Mouse (Mus musculus) heart, embryonic 15.5 days (tissue): ENCODE data around the gene Myo18a. TPM values are rescaled to one million over a fixed set of nuclear protein-coding genes. Genes with fewer than 3 reads are reported as not detected.

ENCODE experiments used
- ATAC-seq: fragments of 200-750 bp; cut with Nextera tagmentation; replicated peaks from 2 replicates; pipeline ENCODE4 v1.8.0; 2017; ENCODE audit warnings: low read depth, moderate TSS enrichment; ENCODE audit not compliant: insufficient number of reproducible peaks, insufficient read depth, low FRiP score
- H3K27ac ChIP-seq: fragments of 300-500 bp; sonication (generic); 2 replicates; pipeline ENCODE4 v1.5.1; 2015; ENCODE audit warnings: mild to moderate bottlenecking, inconsistent platforms
- H3K27me3 ChIP-seq: fragments of 300-500 bp; sonication (generic); 2 replicates; pipeline ENCODE4 v1.6.1; 2015; ENCODE audit warnings: inconsistent platforms
- H3K36me3 ChIP-seq: fragments of 300-500 bp; sonication (generic); 2 replicates; pipeline ENCODE4 v1.6.1; 2015; ENCODE audit warnings: mild to moderate bottlenecking, inconsistent platforms
- H3K4me1 ChIP-seq: fragments of 300-500 bp; sonication (generic); replicated peaks from 2 replicates; pipeline ENCODE4 v1.6.1; 2015; ENCODE audit warnings: inconsistent platforms
- H3K4me2 ChIP-seq: fragments of 300-500 bp; sonication (generic); 2 replicates; pipeline ENCODE4 v1.6.1; 2015; ENCODE audit warnings: inconsistent platforms, mild to moderate bottlenecking, moderate library complexity
- H3K4me3 ChIP-seq: fragments of 300-500 bp; sonication (generic); 2 replicates; pipeline ENCODE4 v1.5.1; 2015; ENCODE audit warnings: mild to moderate bottlenecking, inconsistent platforms
- H3K9ac ChIP-seq: fragments of 300-500 bp; sonication (generic); 2 replicates; pipeline ENCODE4 v1.6.1; 2015; ENCODE audit warnings: mild to moderate bottlenecking, inconsistent platforms
- H3K9me3 ChIP-seq: fragments of 300-500 bp; sonication (generic); replicated peaks from 2 replicates; pipeline ENCODE4 v1.6.1; 2016; ENCODE audit warnings: inconsistent platforms
- WGBS: fragments of 180-500 bp; shearing (Covaris S2); methylation state at CpG from one replicate; pipeline ENCODE4 v1.1.7; 2015; ENCODE audit warnings: mixed read lengths; 5-methylcytosine and 5-hydroxymethylcytosine counted together
- polyA plus RNA-seq: library from polyadenylated mRNA; unstranded; fragments of >200 nt; fragmentation: Nextera tagmentation; extraction: Ambion mirVana; gene quantifications from 2 replicates; pipeline ENCODE4 v1.2.1, GENCODE M21; 2015

Myo18a gene
- polyA plus RNA-seq, 1 experiment from 2014 or later, result 107 TPM

DNA sequence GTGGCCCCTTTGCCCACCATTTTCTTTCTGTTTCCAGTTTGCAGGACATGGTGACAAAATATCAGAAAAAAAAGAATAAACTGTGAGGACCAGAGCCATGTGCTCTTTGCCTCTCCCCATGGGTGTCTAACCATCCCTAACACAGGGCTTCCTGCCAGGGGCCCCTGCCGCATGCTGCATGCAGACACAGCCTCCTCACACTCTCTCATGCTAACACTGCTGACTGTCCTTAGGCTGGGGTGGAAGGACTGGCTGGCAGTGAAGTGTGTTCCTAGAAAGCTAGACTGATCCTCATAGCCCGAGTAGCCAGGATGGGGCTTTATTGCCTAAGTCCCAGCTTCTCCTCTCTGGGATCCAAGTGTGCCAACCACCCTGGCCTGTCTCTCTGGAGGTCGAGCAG, 91.6 kb downstream of the Myo18a start:
- no peak overlapping the region for H3K4me3 ChIP-seq
- no peak overlapping the region for H3K4me2 ChIP-seq
- H3K4me1 ChIP-seq, result 0 out of 2 replicates have a peak, but pooled peaks cover 8% of the 10 kb centered on the region
- H3K36me3 ChIP-seq, result peaks cover 88% of the 10 kb centered on the region
- 51% methylated on average over 3 of the region's 3 CpGs for WGBS
- ATAC-seq, result no peak
- peak overlapping the region; percentile 9; the same call in 1 of the 2 replicates for H3K27ac ChIP-seq
- H3K9ac ChIP-seq, result no peak overlapping the region
- no peaks in the 10 kb centered on the region for H3K27me3 ChIP-seq
- no peaks in the 10 kb centered on the region for H3K9me3 ChIP-seq

DNA sequence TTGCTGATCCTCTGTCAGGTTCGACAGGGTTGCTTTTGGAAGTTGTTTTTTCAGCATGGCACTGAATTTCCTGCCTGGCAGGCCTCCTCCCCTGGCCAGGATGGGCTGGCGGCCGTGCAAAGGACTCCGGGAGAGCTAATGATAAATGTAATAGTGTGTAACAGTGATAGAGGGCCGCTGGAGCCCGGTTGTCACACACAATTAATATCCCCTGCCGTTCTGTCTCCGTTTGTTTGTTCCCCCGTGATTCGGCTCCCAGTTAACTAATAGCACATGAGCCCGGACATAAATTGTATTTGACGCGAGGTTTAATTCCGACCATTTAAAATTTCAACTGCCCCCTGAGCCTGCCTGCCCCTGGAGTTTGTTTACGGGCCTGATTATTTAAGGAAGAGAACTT, 92.3 kb downstream of the Myo18a start:
- no peak overlapping the region for H3K4me2 ChIP-seq
- no peak overlapping the region for H3K9ac ChIP-seq
- H3K27me3 ChIP-seq, result no peaks in the 10 kb centered on the region
- H3K9me3 ChIP-seq, result no peaks in the 10 kb centered on the region
- 59% methylated on average over 15 of the region's 15 CpGs for WGBS
- H3K4me1 ChIP-seq, result 0 out of 2 replicates have a peak, but pooled peaks cover 8% of the 10 kb centered on the region
- H3K4me3 ChIP-seq, result no peak overlapping the region
- H3K36me3 ChIP-seq, result peaks cover 88% of the 10 kb centered on the region
- H3K27ac ChIP-seq, result 0 out of 2 replicates have a peak overlapping the region, but pooled peaks have one; percentile 9
- ATAC-seq, result no peak

DNA sequence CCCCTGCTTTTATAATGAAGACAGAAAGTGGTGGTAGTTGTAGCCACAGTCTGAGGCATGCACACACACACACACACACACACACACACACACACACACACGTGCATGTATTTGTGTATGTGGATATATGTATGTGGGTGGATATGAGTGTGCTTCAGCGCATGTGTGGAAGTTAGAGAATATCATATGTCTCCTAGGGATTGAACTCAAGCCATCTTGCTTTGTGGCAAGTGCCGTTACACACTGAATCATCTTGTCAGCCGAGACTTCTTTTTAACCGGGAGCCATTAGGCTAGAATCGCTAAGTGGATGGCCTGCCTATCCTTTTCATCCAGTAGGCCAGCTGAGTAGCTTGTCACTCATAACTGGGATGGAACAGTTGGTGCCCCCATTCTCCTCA, 94.0 kb downstream of the Myo18a start:
- Histone ChIP-seq H3K4me3 (no peak overlapping the region), H3K36me3 (peaks cover 84% of the 10 kb centered on the region), H3K9me3 (no peaks in the 10 kb centered on the region), H3K27ac (no peak overlapping the region), H3K4me1 (no peaks in the 10 kb centered on the region), H3K9ac (no peak overlapping the region), H3K27me3 (no peaks in the 10 kb centered on the region), H3K4me2 (no peak overlapping the region)
- ATAC-seq, result no peak
- 85% methylated on average over 6 of the region's 6 CpGs for WGBS

DNA sequence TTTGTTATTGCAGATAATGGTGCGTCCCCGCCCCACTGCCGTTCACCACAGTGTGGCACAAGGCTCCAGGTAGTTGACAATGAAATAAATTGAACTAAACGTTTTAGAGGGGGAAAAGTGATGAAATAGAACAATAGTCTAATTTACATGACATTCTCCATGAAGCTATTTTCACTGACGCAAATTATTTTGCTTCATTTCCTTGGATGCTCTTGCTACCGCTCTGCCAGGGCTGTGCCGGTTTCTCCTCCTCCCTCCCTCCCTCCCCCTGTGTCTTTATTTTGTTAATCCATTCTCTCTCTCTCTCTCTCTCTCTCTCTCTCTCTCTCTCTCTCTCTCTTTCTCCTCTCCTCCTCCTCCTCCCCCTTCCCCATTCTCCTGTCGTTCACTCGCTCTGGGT, 95.5 kb downstream of the Myo18a start:
- peaks cover 74% of the 10 kb centered on the region for H3K36me3 ChIP-seq
- H3K4me1 ChIP-seq, result no peaks in the 10 kb centered on the region
- H3K27ac ChIP-seq, result no peak overlapping the region
- no peaks in the 10 kb centered on the region for H3K9me3 ChIP-seq
- 69% methylated on average over 9 of the region's 9 CpGs for WGBS
- ATAC-seq, result no peak
- H3K27me3 ChIP-seq, result no peaks in the 10 kb centered on the region
- H3K9ac ChIP-seq, result no peak overlapping the region
- H3K4me2 ChIP-seq, result no peak overlapping the region
- no peak overlapping the region for H3K4me3 ChIP-seq

DNA sequence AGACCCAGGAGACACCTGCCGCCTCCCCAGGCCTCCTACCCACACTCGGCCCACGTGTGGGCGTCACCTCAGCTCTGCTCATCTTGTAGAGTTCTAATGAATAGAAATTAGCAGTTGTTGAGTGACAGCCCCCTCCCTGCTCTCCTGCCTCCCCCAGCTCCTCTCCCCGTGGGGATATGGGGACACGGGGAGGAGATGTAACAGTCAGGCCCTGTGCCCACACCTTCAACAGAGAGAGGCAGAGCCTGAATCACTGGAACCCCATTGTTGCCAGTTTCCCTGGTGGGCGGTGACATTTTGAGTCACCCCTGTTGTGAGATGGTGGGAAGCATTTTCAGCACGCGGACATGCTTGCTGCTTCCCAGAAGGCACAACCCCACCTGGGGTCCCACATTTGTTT, 97.9 kb downstream of the Myo18a start:
- 73% methylated on average over 9 of the region's 9 CpGs for WGBS
- Histone ChIP-seq H3K4me3 (no peak overlapping the region), H3K36me3 (peaks cover 70% of the 10 kb centered on the region)

DNA sequence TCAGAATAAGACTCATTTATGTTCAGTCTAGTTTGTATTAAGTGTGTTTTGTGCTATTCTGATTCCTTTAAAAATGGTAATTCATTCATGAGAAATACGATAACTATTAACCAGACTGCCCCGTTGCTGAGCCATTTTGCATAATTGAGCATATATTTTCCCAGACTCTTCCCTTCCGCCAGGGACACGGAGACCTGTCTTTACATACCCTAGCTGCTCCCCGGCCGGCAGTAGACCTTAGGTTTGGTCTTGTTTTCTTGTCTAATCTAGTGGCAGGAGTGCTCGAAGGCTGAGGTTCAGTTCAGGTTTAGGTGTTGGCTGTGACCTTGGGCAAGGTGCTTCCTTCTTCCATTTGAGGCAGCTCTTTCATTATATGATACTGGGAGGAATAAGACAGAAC, 99.8 kb downstream of the Myo18a start:
- H3K9me3 ChIP-seq, result no peaks in the 10 kb centered on the region
- no peaks in the 10 kb centered on the region for H3K27me3 ChIP-seq
- peaks cover 61% of the 10 kb centered on the region for H3K36me3 ChIP-seq
- H3K9ac ChIP-seq, result no peak overlapping the region
- H3K27ac ChIP-seq, result no peak overlapping the region
- H3K4me1 ChIP-seq, result peaks cover 11% of the 10 kb centered on the region
- 86% methylated on average over 7 of the region's 7 CpGs for WGBS
- no peak for ATAC-seq
- no peak overlapping the region for H3K4me2 ChIP-seq
- H3K4me3 ChIP-seq, result no peak overlapping the region

More for the DNA sequence above, 97.9 kb downstream of the Myo18a start:
- Histone ChIP-seq H3K27me3 (no peaks in the 10 kb centered on the region), H3K4me1 (no peaks in the 10 kb centered on the region), H3K27ac (no peak overlapping the region), H3K9me3 (no peaks in the 10 kb centered on the region), H3K4me2 (no peak overlapping the region), H3K9ac (no peak overlapping the region)
- ATAC-seq, result no peak

DNA sequence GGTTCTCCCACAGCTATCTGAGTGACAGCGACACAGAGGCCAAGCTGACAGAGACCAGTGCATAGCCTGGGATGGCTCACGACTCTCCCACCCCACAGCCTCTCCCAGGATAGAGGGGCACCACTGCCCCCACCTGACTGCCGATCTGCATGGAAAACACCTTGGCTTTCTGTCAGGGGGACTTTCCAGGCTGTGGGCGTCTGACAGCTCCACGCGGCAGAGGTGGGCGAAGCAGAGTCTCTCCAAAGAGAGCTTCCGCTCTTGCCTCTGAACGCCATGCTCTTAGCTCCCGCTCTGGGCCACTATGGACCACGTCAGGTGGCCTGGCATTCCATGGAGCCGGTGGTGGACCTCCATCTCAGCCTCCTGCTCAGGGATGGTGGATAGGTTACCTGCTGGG, 101.7 kb downstream of the Myo18a start:
- H3K27me3 ChIP-seq, result no peaks in the 10 kb centered on the region
- no peak overlapping the region for H3K4me2 ChIP-seq
- H3K9me3 ChIP-seq, result no peaks in the 10 kb centered on the region
- no peak overlapping the region for H3K27ac ChIP-seq
- ATAC-seq, result no peak
- H3K4me1 ChIP-seq, result peaks cover 12% of the 10 kb centered on the region
- no peak overlapping the region for H3K9ac ChIP-seq
- no peak overlapping the region for H3K4me3 ChIP-seq
- H3K36me3 ChIP-seq, result peaks cover 45% of the 10 kb centered on the region
- 67% methylated on average over 12 of the region's 12 CpGs for WGBS

DNA sequence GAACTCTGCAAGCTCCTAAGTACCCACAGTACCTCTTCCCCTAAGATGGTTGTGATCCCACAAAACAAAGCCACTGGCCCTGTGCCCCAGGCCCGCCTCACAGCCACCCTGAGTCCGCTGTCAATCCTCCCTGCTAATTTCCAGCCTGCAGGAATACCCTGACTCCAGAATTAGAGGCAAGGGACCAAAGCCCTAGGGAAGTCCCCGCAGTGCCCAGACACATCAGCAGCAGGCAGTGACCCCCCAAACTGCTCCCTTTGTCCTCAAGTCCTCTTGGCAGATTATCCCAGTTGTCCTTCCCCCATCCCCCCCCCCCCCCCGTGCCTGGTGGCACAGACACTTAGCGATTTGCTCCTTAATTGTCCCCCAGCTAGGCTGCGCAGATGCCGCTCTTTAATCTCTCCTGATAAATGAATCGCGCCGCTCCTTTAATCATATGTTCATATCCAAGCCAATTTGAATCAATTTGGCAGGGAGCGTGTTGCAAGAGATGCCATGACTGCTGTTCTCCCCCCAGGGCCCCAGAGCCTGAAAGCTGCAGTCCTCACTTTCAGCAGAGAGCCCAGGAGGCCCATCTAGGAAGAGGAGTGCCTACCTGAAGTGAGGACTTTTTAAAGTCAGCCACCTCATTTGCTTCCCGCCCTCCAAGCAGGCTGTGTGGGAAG, 104.5 kb downstream of the Myo18a start:
- no peaks in the 10 kb centered on the region for H3K9me3 ChIP-seq
- H3K4me2 ChIP-seq, result no peak overlapping the region
- peaks cover 25% of the 10 kb centered on the region for H3K4me1 ChIP-seq
- no peak for ATAC-seq
- H3K36me3 ChIP-seq, result peaks cover 26% of the 10 kb centered on the region
- H3K9ac ChIP-seq, result no peak overlapping the region
- no peak overlapping the region for H3K4me3 ChIP-seq
- no peaks in the 10 kb centered on the region for H3K27me3 ChIP-seq
- H3K27ac ChIP-seq, result no peak overlapping the region
- WGBS, result 30% methylated on average over 11 of the region's 12 CpGs

DNA sequence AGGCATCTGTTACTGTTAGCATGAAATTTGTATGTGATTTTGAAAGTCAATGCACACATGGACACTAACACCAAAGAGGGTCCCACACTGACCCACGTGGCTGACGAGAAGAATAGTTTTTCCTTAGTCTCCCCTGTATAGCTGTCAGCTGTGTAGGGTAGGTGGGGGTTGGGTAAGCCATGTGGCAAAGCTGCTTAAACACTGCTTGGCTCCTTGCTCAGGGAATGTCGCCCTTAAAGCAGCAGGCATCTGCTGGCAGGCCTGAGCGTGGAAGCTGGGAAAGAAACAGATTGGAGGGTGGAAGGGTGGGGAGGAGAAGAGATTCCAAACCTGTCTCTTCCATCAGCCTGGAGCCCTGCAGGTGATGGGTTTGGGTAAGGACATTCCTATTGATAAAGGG, 108.4 kb downstream of the Myo18a start:
- Histone ChIP-seq H3K27me3 (no peaks in the 10 kb centered on the region), H3K9me3 (no peaks in the 10 kb centered on the region), H3K27ac (no peak overlapping the region), H3K36me3 (peaks cover 2% of the 10 kb centered on the region; the same call in 1 of the 2 replicates), H3K4me3 (no peak overlapping the region), H3K4me1 (peaks cover 50% of the 10 kb centered on the region), H3K9ac (no peak overlapping the region), H3K4me2 (no peak overlapping the region)
- peak; percentile 23; the same call in 1 of the 2 replicates for ATAC-seq
- 29% methylated on average over 4 of the region's 4 CpGs for WGBS

DNA sequence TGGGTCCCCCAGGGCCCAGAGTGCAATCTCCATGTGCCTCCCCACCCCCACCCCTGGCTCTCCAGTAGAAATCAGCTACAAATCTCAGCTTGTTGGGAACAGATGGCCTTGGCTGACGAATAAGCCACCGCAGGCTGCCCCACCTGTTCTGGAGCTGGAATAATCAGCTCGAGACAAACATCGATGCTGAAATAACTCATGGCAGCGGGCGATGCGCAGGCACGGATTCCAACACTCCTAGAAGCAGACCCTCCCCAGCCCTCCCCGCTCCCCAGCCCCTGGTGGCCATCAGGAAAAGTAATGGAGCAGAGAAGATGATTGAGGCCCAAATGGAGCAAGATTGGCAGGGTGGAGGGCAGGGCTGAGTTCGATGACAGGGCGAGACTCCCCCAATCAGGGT, 109.2 kb downstream of the Myo18a start:
- Histone ChIP-seq H3K27ac (no peak overlapping the region), H3K36me3 (no peaks in the 10 kb centered on the region; the same call in 1 of the 2 replicates), H3K27me3 (no peaks in the 10 kb centered on the region), H3K4me2 (peak overlapping the region; percentile 48), H3K9ac (0 out of 2 replicates have a peak overlapping the region, but pooled peaks have one; percentile 5), H3K9me3 (no peaks in the 10 kb centered on the region), H3K4me3 (no peak overlapping the region), H3K4me1 (peaks cover 53% of the 10 kb centered on the region)
- no peak for ATAC-seq
- 4% methylated on average over 11 of the region's 11 CpGs for WGBS

DNA sequence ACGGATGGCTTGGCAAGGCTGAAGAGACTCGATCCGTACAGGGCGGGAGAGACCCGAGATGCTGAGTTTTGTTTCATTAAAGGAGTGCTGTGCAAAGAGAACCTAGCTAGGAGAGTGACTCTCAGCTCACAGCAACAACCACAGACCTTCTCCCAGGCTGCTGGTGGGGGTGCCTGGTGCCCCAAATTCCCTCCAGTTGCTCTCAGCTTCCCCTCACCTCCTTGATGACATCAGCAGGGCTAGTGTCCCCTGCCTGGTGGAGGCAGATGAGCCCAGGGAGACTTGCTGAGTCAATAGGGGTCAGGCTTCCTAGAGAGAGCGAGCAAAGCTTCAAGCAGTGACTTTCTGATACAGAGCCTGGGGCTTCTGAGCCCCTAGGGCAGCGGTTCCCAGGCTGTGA, 109.6 kb downstream of the Myo18a start:
- Histone ChIP-seq H3K4me3 (no peak overlapping the region), H3K27me3 (no peaks in the 10 kb centered on the region), H3K9me3 (no peaks in the 10 kb centered on the region), H3K4me2 (peak overlapping the region; percentile 48), H3K4me1 (peaks cover 52% of the 10 kb centered on the region), H3K9ac (0 out of 2 replicates have a peak overlapping the region, but pooled peaks have one; percentile 5), H3K27ac (no peak overlapping the region), H3K36me3 (no peaks in the 10 kb centered on the region)
- ATAC-seq, result no peak
- WGBS, result 7% methylated on average over 7 of the region's 7 CpGs

DNA sequence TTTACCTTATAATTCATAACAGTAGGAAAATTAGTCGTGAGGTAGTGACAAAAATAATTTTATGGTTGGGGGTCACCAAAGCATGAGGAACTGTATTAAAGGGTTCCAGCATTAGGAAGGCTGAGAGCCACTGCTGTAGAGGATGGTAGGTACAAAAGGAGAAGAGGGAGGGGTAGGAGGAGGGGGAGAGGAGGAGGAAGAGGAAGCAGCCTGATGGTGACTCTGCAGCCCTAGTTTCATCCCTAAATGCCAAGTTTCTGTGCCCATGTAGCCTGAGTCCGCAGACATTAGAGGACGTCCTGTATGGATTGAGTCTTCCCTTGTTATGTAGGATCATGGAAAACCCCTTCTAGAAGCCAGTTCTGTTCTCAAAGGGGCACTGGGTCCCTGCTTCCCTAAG, 110.1 kb downstream of the Myo18a start:
- Histone ChIP-seq H3K9ac (no peak overlapping the region), H3K36me3 (no peaks in the 10 kb centered on the region), H3K4me1 (peaks cover 49% of the 10 kb centered on the region), H3K4me2 (peak overlapping the region; percentile 48; the same call in 1 of the 2 replicates), H3K27ac (no peak overlapping the region), H3K9me3 (no peaks in the 10 kb centered on the region), H3K4me3 (no peak overlapping the region), H3K27me3 (no peaks in the 10 kb centered on the region)
- WGBS, result 36% methylated on average over 3 of the region's 3 CpGs
- ATAC-seq, result no peak
